Mouse (Mus musculus): ENCODE data around the gene Srd5a1. TPM values are rescaled to one million over a fixed set of nuclear protein-coding genes. Genes with fewer than 3 reads are reported as not detected.

The Srd5a1 gene
- polyA plus RNA-seq (2014; fragmentation: Nextera tagmentation; extraction: Ambion mirVana), result 19.4 and 24.9 TPM in 2 replicates

GRCm38 (mm10) chr13:69611398-69612174, at the start of gene Srd5a1:
Srd5a1 (minus strand) TSS chr13:69611442.
- Histone ChIP-seq H3K9me3 (ENCODE audit: control insufficient read depth, low read length) (no peaks in the 10 kb centered on the region), H3K27ac (ENCODE audit: low read depth, low read length) (no peak within 1 kb of the TSS), H3K9ac (ENCODE audit: low read length) (peak within 1 kb of the TSS; percentile 78), H3K36me3 (ENCODE audit: control insufficient read depth, insufficient read depth, low read length) (peaks cover 10% of the 10 kb centered on the region), H3K4me1 (ENCODE audit: control insufficient read depth, insufficient read depth, low read length) (peaks cover 12% of the 10 kb centered on the region), H3K27me3 (ENCODE audit: control insufficient read depth, insufficient read depth, low read length) (no peaks in the 10 kb centered on the region), H3K4me2 (peak within 1 kb of the TSS; percentile 67), H3K4me3 (ENCODE audit: low read depth, low read length) (peak within 1 kb of the TSS; percentile 91)
- DNase-seq (ENCODE audit: low spot score, missing footprints) (peak; percentile 100), ATAC-seq (ENCODE audit: low FRiP score) (peak; percentile 99)
- under 1% methylated on average over 69 of the region's 69 CpGs for WGBS

DNA sequence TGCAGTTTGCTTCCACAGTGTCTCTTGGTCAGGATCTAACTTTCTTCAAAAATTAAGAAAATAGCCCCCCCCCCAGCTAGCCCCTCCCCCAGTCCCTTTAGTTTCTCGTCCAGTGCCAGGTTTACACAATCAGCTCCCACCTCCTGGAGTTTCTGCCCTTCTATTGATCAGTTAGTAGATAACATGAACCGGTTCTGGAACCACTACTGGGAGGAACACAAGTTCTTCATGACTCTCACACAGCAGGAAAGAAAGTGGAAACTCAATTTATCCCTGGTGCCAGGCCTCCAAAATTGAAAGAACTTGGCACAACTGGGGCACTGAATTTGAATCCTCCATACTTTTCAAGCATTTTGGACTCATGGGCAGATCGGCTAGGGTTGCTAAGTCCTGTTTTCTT, 43.3 kb upstream of the Srd5a1 start:
- Histone ChIP-seq H3K9ac (ENCODE audit: low read length) (no peak overlapping the region), H3K9me3 (ENCODE audit: control insufficient read depth, low read length) (no peaks in the 10 kb centered on the region), H3K4me3 (ENCODE audit: low read depth, low read length) (no peak overlapping the region), H3K4me1 (ENCODE audit: control insufficient read depth, insufficient read depth, low read length) (no peaks in the 10 kb centered on the region), H3K27ac (ENCODE audit: low read depth, low read length) (no peak overlapping the region), H3K4me2 (no peak overlapping the region), H3K27me3 (ENCODE audit: control insufficient read depth, insufficient read depth, low read length) (no peaks in the 10 kb centered on the region), H3K36me3 (ENCODE audit: control insufficient read depth, insufficient read depth, low read length) (no peaks in the 10 kb centered on the region)
- WGBS, result 82% methylated on average over 3 of the region's 3 CpGs
- ATAC-seq (ENCODE audit: low FRiP score) (no peak), DNase-seq (ENCODE audit: low spot score, missing footprints) (no peak)

DNA sequence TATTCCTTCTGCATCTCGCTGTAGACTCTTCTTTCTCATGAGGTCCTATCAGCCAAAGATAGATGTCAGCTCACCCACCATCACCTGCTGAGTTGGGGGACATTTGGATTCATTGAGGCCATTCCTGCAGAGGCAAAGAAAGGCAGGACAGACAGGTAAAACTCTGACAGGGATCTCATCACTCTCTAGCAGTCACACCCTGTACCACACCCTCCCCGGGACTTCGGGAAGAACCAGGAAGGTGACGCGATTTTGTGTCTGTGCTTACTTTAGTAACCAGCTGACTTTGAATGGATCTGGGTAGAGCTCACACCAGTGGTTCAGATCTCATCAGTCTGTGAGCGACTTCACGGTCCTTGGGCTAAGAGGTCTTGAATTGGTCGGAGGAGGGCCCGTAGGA, 35.2 kb upstream of the Srd5a1 start:
- DNase-seq (ENCODE audit: low spot score, missing footprints), result no peak
- Histone ChIP-seq H3K9me3 (ENCODE audit: control insufficient read depth, low read length) (no peaks in the 10 kb centered on the region), H3K4me3 (ENCODE audit: low read depth, low read length) (no peak overlapping the region), H3K27me3 (ENCODE audit: control insufficient read depth, insufficient read depth, low read length) (no peaks in the 10 kb centered on the region), H3K4me1 (ENCODE audit: control insufficient read depth, insufficient read depth, low read length) (no peaks in the 10 kb centered on the region), H3K36me3 (ENCODE audit: control insufficient read depth, insufficient read depth, low read length) (no peaks in the 10 kb centered on the region), H3K4me2 (no peak overlapping the region), H3K27ac (ENCODE audit: low read depth, low read length) (no peak overlapping the region), H3K9ac (ENCODE audit: low read length) (no peak overlapping the region)
- WGBS, result 80% methylated on average over 9 of the region's 9 CpGs
- ATAC-seq (ENCODE audit: low FRiP score), result no peak

DNA sequence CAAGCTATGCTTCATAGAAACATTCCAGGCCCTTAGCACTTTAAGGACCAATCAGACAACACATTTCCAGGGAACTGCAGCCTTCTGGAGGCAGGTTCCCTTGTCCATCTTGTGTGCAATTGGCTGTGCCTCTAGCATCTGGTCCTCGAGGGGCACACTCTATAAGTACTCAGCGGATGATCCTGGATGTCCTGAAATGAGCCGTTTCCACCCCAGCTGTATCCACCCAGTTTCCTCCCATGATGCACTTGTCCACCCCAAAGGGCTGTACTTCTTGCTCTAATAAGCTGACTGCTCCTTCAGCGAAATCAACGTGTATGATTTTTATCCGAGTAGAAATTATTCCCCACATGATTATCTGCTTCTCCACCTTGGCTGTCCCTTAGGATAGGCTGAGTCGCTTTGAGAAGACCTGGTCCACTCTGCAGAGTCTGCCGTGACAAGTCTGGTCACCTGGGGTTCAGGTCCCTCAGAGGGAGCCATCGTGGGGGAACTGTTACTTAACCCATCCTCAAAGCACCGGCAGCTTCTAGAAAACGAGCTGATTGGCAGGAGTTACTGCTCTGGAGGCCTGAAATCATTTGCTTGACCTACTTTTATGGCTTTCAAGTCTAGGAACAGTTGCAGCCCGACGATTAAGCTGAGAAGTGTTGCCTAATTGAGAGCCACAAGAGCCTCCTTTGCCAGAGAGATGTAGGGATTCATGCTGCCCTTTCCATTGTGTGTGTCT, 34.6 kb upstream of the Srd5a1 start:
- H3K9ac ChIP-seq (ENCODE audit: low read length), result no peak overlapping the region
- H3K27me3 ChIP-seq (ENCODE audit: control insufficient read depth, insufficient read depth, low read length), result no peaks in the 10 kb centered on the region
- WGBS, result 84% methylated on average over 13 of the region's 13 CpGs
- no peak for ATAC-seq (ENCODE audit: low FRiP score)
- no peak for DNase-seq (ENCODE audit: low spot score, missing footprints)
- no peak overlapping the region for H3K4me3 ChIP-seq (ENCODE audit: low read depth, low read length)
- no peaks in the 10 kb centered on the region for H3K36me3 ChIP-seq (ENCODE audit: control insufficient read depth, insufficient read depth, low read length)
- H3K27ac ChIP-seq (ENCODE audit: low read depth, low read length), result no peak overlapping the region
- no peaks in the 10 kb centered on the region for H3K9me3 ChIP-seq (ENCODE audit: control insufficient read depth, low read length)
- no peak overlapping the region for H3K4me2 ChIP-seq
- H3K4me1 ChIP-seq (ENCODE audit: control insufficient read depth, insufficient read depth, low read length), result no peaks in the 10 kb centered on the region

DNA sequence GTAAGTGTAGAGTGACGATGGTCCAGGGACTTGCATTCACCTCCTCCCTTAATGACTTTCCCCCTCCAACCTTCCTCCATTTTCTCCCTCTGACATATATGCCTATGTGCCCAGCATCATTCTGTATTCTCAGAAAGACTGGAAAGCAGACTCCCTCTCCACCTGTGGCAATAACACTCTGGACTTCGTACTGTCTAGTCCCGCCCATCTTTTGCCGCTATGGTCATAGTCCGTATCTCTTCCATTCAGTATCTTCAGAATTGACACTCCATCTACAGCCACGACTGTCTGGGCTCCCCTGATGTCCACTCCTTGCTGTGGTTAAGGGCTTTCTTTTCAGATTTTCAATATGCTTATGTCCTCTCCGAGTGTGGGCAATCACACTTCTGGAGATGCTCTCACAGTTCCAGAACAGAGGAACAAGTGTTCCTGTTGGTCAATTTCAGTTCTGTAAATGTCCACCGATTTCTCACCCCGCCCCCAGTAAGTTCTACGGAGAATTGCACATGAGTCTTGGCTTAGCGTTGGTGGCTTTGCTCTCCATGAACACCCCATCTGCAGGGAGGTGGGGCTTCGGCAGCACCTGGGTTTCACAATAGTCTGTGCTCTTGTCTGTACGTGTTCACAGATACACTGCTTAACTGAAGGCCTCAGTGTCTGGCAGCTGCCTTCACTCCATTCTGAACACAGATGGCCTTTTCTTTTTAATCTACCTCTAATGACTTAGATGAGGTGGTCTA, 33.4 kb upstream of the Srd5a1 start:
- Histone ChIP-seq H3K27me3 (ENCODE audit: control insufficient read depth, insufficient read depth, low read length) (no peaks in the 10 kb centered on the region), H3K4me2 (no peak overlapping the region), H3K4me1 (ENCODE audit: control insufficient read depth, insufficient read depth, low read length) (no peaks in the 10 kb centered on the region), H3K36me3 (ENCODE audit: control insufficient read depth, insufficient read depth, low read length) (no peaks in the 10 kb centered on the region), H3K9me3 (ENCODE audit: control insufficient read depth, low read length) (no peaks in the 10 kb centered on the region), H3K9ac (ENCODE audit: low read length) (no peak overlapping the region), H3K4me3 (ENCODE audit: low read depth, low read length) (no peak overlapping the region), H3K27ac (ENCODE audit: low read depth, low read length) (no peak overlapping the region)
- ATAC-seq (ENCODE audit: low FRiP score) (no peak), DNase-seq (ENCODE audit: low spot score, missing footprints) (no peak)
- WGBS, result 87% methylated on average over 13 of the region's 13 CpGs

GRCm38 (mm10) chr13:69643937-69644336, 32.7 kb upstream of the Srd5a1 start:
- Histone ChIP-seq H3K36me3 (ENCODE audit: control insufficient read depth, insufficient read depth, low read length) (no peaks in the 10 kb centered on the region), H3K9ac (ENCODE audit: low read length) (no peak overlapping the region), H3K27me3 (ENCODE audit: control insufficient read depth, insufficient read depth, low read length) (no peaks in the 10 kb centered on the region), H3K9me3 (ENCODE audit: control insufficient read depth, low read length) (no peaks in the 10 kb centered on the region), H3K4me3 (ENCODE audit: low read depth, low read length) (no peak overlapping the region), H3K27ac (ENCODE audit: low read depth, low read length) (no peak overlapping the region), H3K4me2 (no peak overlapping the region), H3K4me1 (ENCODE audit: control insufficient read depth, insufficient read depth, low read length) (no peaks in the 10 kb centered on the region)
- DNase-seq (ENCODE audit: low spot score, missing footprints) (no peak), ATAC-seq (ENCODE audit: low FRiP score) (no peak)
- WGBS, result 92% methylated on average over 2 of the region's 2 CpGs

- no peak overlapping the region for H3K27ac ChIP-seq (ENCODE audit: low read depth, low read length)
- H3K27me3 ChIP-seq (ENCODE audit: control insufficient read depth, insufficient read depth, low read length), result no peaks in the 10 kb centered on the region
- H3K36me3 ChIP-seq (ENCODE audit: control insufficient read depth, insufficient read depth, low read length), result peaks cover 3% of the 10 kb centered on the region; the same call in 1 of the 2 replicates
- no peak overlapping the region for H3K4me3 ChIP-seq (ENCODE audit: low read depth, low read length)
- DNase-seq (ENCODE audit: low spot score, missing footprints), result no peak
- no peak for ATAC-seq (ENCODE audit: low FRiP score)
- H3K9ac ChIP-seq (ENCODE audit: low read length), result no peak overlapping the region
- no peaks in the 10 kb centered on the region for H3K9me3 ChIP-seq (ENCODE audit: control insufficient read depth, low read length)
- WGBS, result 77% methylated on average over 5 of the region's 5 CpGs
- H3K4me1 ChIP-seq (ENCODE audit: control insufficient read depth, insufficient read depth, low read length), result no peaks in the 10 kb centered on the region
- H3K4me2 ChIP-seq, result no peak overlapping the region
Observed at GRCm38 (mm10) chr13:69642656-69643216, 31.5 kb upstream of the Srd5a1 start.

DNA sequence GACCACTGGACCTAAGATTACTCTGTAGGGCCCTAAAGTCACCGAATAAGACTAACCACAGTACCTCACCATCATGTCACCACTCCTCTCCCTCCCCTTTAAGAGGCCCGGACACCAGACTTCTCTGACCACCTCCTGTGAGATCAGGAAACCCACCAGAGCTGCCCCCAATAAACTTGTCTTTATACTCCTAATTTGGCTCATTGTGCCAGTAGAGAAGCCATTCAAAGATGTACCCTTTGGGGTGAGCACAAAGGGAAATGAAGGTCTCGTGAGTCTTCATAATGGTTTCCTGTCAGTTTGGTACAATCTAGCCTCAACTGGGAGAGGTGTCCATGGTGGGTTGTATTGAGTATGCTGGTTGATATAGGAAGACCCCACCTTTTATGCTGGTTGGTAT, 29.8 kb upstream of the Srd5a1 start:
- DNase-seq (ENCODE audit: low spot score, missing footprints), result no peak
- WGBS, result 91% methylated on average over 3 of the region's 3 CpGs
- Histone ChIP-seq H3K4me3 (ENCODE audit: low read depth, low read length) (no peak overlapping the region), H3K9ac (ENCODE audit: low read length) (no peak overlapping the region), H3K36me3 (ENCODE audit: control insufficient read depth, insufficient read depth, low read length) (peaks cover 3% of the 10 kb centered on the region; the same call in 1 of the 2 replicates), H3K4me1 (ENCODE audit: control insufficient read depth, insufficient read depth, low read length) (no peaks in the 10 kb centered on the region), H3K27me3 (ENCODE audit: control insufficient read depth, insufficient read depth, low read length) (no peaks in the 10 kb centered on the region), H3K9me3 (ENCODE audit: control insufficient read depth, low read length) (no peaks in the 10 kb centered on the region), H3K4me2 (no peak overlapping the region), H3K27ac (ENCODE audit: low read depth, low read length) (no peak overlapping the region)
- no peak for ATAC-seq (ENCODE audit: low FRiP score)

Data from midbrain, embryonic 11.5 days (tissue).